Mouse (Mus musculus): ENCODE measurements around the gene Angptl2.
"Not testable (repeated sequence)": the region's sequence is repeated elsewhere in the genome, so short reads cannot be mapped to it uniquely, and the experiment has no call there.

Gene Angptl2

GRCm38 (mm10) chr2:33203284-33203683 lies 12.6 kb upstream of the Angptl2 start:
- no peak for DNase-seq

GRCm38 (mm10) chr2:33204980-33205379 lies 10.9 kb upstream of the Angptl2 start:
- DNase-seq, result no peak

GRCm38 (mm10) chr2:33205939-33206525 lies 9.8 kb upstream of the Angptl2 start:
- DNase-seq, result no peak

- DNase-seq, result no peak
Measured at GRCm38 (mm10) chr2:33207069-33207468, 8.8 kb upstream of the Angptl2 start.

- DNase-seq, result no peak
Measured at GRCm38 (mm10) chr2:33208134-33208533, 7.7 kb upstream of the Angptl2 start.

- no peak for DNase-seq
Measured at GRCm38 (mm10) chr2:33210841-33211240, 5.0 kb upstream of the Angptl2 start.

- DNase-seq, result not testable (repeated sequence)
Measured at GRCm38 (mm10) chr2:33211263-33211662, 4.6 kb upstream of the Angptl2 start.

GRCm38 (mm10) chr2:33215177-33215699 lies 631 bp upstream of the Angptl2 start:
- DNase-seq, result no peak

- DNase-seq, result peak; percentile 37
Measured at GRCm38 (mm10) chr2:33216645-33217424, 966 bp downstream of the Angptl2 start.

GRCm38 (mm10) chr2:33217425-33217794 lies 1.5 kb downstream of the Angptl2 start:
- DNase-seq, result peak; percentile 68

- peak; percentile 58 for DNase-seq
Measured at GRCm38 (mm10) chr2:33218903-33219625, 3.2 kb downstream of the Angptl2 start.

GRCm38 (mm10) chr2:33219637-33220036 lies 3.8 kb downstream of the Angptl2 start:
- no peak for DNase-seq

- DNase-seq, result no peak
Measured at GRCm38 (mm10) chr2:33220246-33220645, 4.4 kb downstream of the Angptl2 start.

- DNase-seq, result no peak
Measured at GRCm38 (mm10) chr2:33220674-33221338, 4.9 kb downstream of the Angptl2 start.

- DNase-seq, result peak; percentile 24
Measured at GRCm38 (mm10) chr2:33221339-33221900, 5.6 kb downstream of the Angptl2 start.

- no peak for DNase-seq
Measured at GRCm38 (mm10) chr2:33222480-33222879, 6.6 kb downstream of the Angptl2 start.

- no peak for DNase-seq
Measured at GRCm38 (mm10) chr2:33223656-33224358, 7.9 kb downstream of the Angptl2 start.

GRCm38 (mm10) chr2:33225921-33226320 lies 10.1 kb downstream of the Angptl2 start:
- no peak for DNase-seq

- DNase-seq, result no peak
Measured at GRCm38 (mm10) chr2:33228077-33228476, 12.2 kb downstream of the Angptl2 start.

- DNase-seq, result no peak
Measured at GRCm38 (mm10) chr2:33228551-33228950, 12.7 kb downstream of the Angptl2 start.

- DNase-seq, result no peak
Measured at GRCm38 (mm10) chr2:33230701-33231100, 14.8 kb downstream of the Angptl2 start.

- DNase-seq, result no peak
Measured at GRCm38 (mm10) chr2:33231788-33232187, 15.9 kb downstream of the Angptl2 start.

Data from thymus, postnatal 14 days (tissue).